Mouse (Mus musculus) spleen, adult 2 months (tissue): Measurements from ENCODE around the gene Aarsd1.

Experiments used
- CTCF ChIP-seq: fragments of 200-500 bp; IDR thresholded peaks from 2 replicates; pipeline ENCODE4 v1.5.1; 2011; ENCODE audit warnings: mild to moderate bottlenecking, inconsistent platforms; ENCODE audit not compliant: insufficient read depth, insufficient read length, insufficient replicate concordance; ENCODE audit errors: extremely low read depth
- POLR2A ChIP-seq: fragments of 200-500 bp; IDR thresholded peaks from 2 replicates; pipeline ENCODE4 v1.6.1; 2011; ENCODE audit warnings: low read depth, low read length, inconsistent platforms

DNA sequence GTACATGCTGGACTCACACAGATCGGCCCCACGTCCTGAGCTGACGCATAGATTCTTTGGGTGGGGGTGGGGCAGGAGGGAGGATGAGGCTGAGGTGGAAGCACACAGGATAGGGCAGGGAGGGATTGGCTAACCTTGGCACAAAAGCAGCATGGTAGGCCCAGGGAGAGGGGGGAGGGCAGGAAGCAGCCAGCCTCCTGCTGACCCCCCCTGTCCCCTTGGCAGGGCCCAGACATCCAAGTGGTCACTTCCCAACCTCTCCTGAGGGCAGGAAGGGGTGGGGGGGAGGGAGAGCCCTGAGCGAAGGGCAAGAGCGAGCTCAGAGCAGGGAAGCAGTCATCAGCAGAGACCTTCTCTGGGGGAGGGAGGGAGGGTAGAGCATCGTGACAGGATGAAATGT, 42.3 kb upstream of the Aarsd1 start:
- TF ChIP-seq CTCF (no peak), POLR2A (no peak)
